Mouse (Mus musculus): ENCODE data around the gene Ppara. TPM values are rescaled to one million over a fixed set of nuclear protein-coding genes. Genes with fewer than 3 reads are reported as not detected.

The Ppara gene
- polyA plus RNA-seq (2014; fragmentation: Nextera tagmentation; extraction: Ambion mirVana), result 0.62 and 0.92 TPM in 2 replicates

- Histone ChIP-seq H3K27ac (ENCODE audit: low read depth, low read length) (no peak within 1 kb of the TSS), H3K9ac (ENCODE audit: low read length) (peak within 1 kb of the TSS; percentile 36; the same call in 1 of the 2 replicates), H3K27me3 (ENCODE audit: control insufficient read depth, insufficient read depth, low read length) (peaks cover 56% of the 10 kb centered on the region), H3K9me3 (ENCODE audit: control insufficient read depth, low read length) (no peaks in the 10 kb centered on the region), H3K4me2 (peak within 1 kb of the TSS; percentile 89), H3K4me1 (ENCODE audit: control insufficient read depth, insufficient read depth, low read length) (peaks cover 8% of the 10 kb centered on the region; the same call in 1 of the 2 replicates), H3K36me3 (ENCODE audit: control insufficient read depth, insufficient read depth, low read length) (no peaks in the 10 kb centered on the region), H3K4me3 (ENCODE audit: low read depth, low read length) (peak within 1 kb of the TSS; percentile 63)
- DNase-seq (ENCODE audit: low spot score, missing footprints) (no peak), ATAC-seq (ENCODE audit: low FRiP score) (no peak)
- 1% methylated on average over 20 of the region's 28 CpGs for WGBS
Measured at GRCm38 (mm10) chr15:85734571-85735033, at the start of gene Ppara. Ppara (plus strand) TSS chr15:85734983.

- ATAC-seq (ENCODE audit: low FRiP score) (no peak), DNase-seq (ENCODE audit: low spot score, missing footprints) (no peak)
- no peak overlapping the region for H3K27ac ChIP-seq (ENCODE audit: low read depth, low read length)
- no peaks in the 10 kb centered on the region for H3K9me3 ChIP-seq (ENCODE audit: control insufficient read depth, low read length)
- no peak overlapping the region for H3K9ac ChIP-seq (ENCODE audit: low read length)
- no peaks in the 10 kb centered on the region; the same call in 1 of the 2 replicates for H3K4me1 ChIP-seq (ENCODE audit: control insufficient read depth, insufficient read depth, low read length)
- no peaks in the 10 kb centered on the region for H3K36me3 ChIP-seq (ENCODE audit: control insufficient read depth, insufficient read depth, low read length)
- peaks cover 6% of the 10 kb centered on the region for H3K27me3 ChIP-seq (ENCODE audit: control insufficient read depth, insufficient read depth, low read length)
- no peak overlapping the region for H3K4me2 ChIP-seq
- no peak overlapping the region for H3K4me3 ChIP-seq (ENCODE audit: low read depth, low read length)
- 76% methylated on average over 11 of the region's 11 CpGs for WGBS
Measured at GRCm38 (mm10) chr15:85686641-85687395, 48.0 kb upstream of the Ppara start.

GRCm38 (mm10) chr15:85687630-85688410, 47.0 kb upstream of the Ppara start:
- no peak for ATAC-seq (ENCODE audit: low FRiP score)

GRCm38 (mm10) chr15:85688734-85689133, 46.0 kb upstream of the Ppara start:
- DNase-seq (ENCODE audit: low spot score, missing footprints) (no peak), ATAC-seq (ENCODE audit: low FRiP score) (no peak)
- H3K36me3 ChIP-seq (ENCODE audit: control insufficient read depth, insufficient read depth, low read length), result no peaks in the 10 kb centered on the region
- H3K4me2 ChIP-seq, result no peak overlapping the region
- WGBS, result 83% methylated on average over 6 of the region's 6 CpGs
- H3K9me3 ChIP-seq (ENCODE audit: control insufficient read depth, low read length), result no peaks in the 10 kb centered on the region
- H3K4me1 ChIP-seq (ENCODE audit: control insufficient read depth, insufficient read depth, low read length), result no peaks in the 10 kb centered on the region; the same call in 1 of the 2 replicates
- H3K27me3 ChIP-seq (ENCODE audit: control insufficient read depth, insufficient read depth, low read length), result peaks cover 3% of the 10 kb centered on the region
- no peak overlapping the region for H3K27ac ChIP-seq (ENCODE audit: low read depth, low read length)
- no peak overlapping the region for H3K4me3 ChIP-seq (ENCODE audit: low read depth, low read length)
- no peak overlapping the region for H3K9ac ChIP-seq (ENCODE audit: low read length)

More at GRCm38 (mm10) chr15:85687630-85688410, 47.0 kb upstream of the Ppara start:
- no peaks in the 10 kb centered on the region for H3K36me3 ChIP-seq (ENCODE audit: control insufficient read depth, insufficient read depth, low read length)
- H3K4me1 ChIP-seq (ENCODE audit: control insufficient read depth, insufficient read depth, low read length), result no peaks in the 10 kb centered on the region; the same call in 1 of the 2 replicates
- H3K4me3 ChIP-seq (ENCODE audit: low read depth, low read length), result no peak overlapping the region
- 78% methylated on average over 15 of the region's 15 CpGs for WGBS
- H3K9ac ChIP-seq (ENCODE audit: low read length), result no peak overlapping the region
- DNase-seq (ENCODE audit: low spot score, missing footprints), result no peak
- no peaks in the 10 kb centered on the region for H3K9me3 ChIP-seq (ENCODE audit: control insufficient read depth, low read length)
- peaks cover 3% of the 10 kb centered on the region for H3K27me3 ChIP-seq (ENCODE audit: control insufficient read depth, insufficient read depth, low read length)
- no peak overlapping the region for H3K4me2 ChIP-seq
- H3K27ac ChIP-seq (ENCODE audit: low read depth, low read length), result no peak overlapping the region

- DNase-seq (ENCODE audit: low spot score, missing footprints) (no peak), ATAC-seq (ENCODE audit: low FRiP score) (no peak)
- no peak overlapping the region for H3K27ac ChIP-seq (ENCODE audit: low read depth, low read length)
- H3K4me2 ChIP-seq, result no peak overlapping the region
- 89% methylated on average over 6 of the region's 6 CpGs for WGBS
- no peak overlapping the region for H3K4me3 ChIP-seq (ENCODE audit: low read depth, low read length)
- H3K9me3 ChIP-seq (ENCODE audit: control insufficient read depth, low read length), result no peaks in the 10 kb centered on the region
- no peak overlapping the region for H3K9ac ChIP-seq (ENCODE audit: low read length)
- H3K36me3 ChIP-seq (ENCODE audit: control insufficient read depth, insufficient read depth, low read length), result no peaks in the 10 kb centered on the region
- no peaks in the 10 kb centered on the region; the same call in 1 of the 2 replicates for H3K4me1 ChIP-seq (ENCODE audit: control insufficient read depth, insufficient read depth, low read length)
- peaks cover 3% of the 10 kb centered on the region for H3K27me3 ChIP-seq (ENCODE audit: control insufficient read depth, insufficient read depth, low read length)
Measured at GRCm38 (mm10) chr15:85689523-85689922, 45.3 kb upstream of the Ppara start.

GRCm38 (mm10) chr15:85690058-85690457, 44.7 kb upstream of the Ppara start:
- no peak for ATAC-seq (ENCODE audit: low FRiP score)
- H3K9me3 ChIP-seq (ENCODE audit: control insufficient read depth, low read length), result no peaks in the 10 kb centered on the region
- H3K27me3 ChIP-seq (ENCODE audit: control insufficient read depth, insufficient read depth, low read length), result peaks cover 3% of the 10 kb centered on the region
- WGBS, result 87% methylated on average over 6 of the region's 6 CpGs
- no peak for DNase-seq (ENCODE audit: low spot score, missing footprints)
- H3K9ac ChIP-seq (ENCODE audit: low read length), result no peak overlapping the region
- H3K36me3 ChIP-seq (ENCODE audit: control insufficient read depth, insufficient read depth, low read length), result no peaks in the 10 kb centered on the region
- H3K4me2 ChIP-seq, result no peak overlapping the region
- no peak overlapping the region for H3K4me3 ChIP-seq (ENCODE audit: low read depth, low read length)
- H3K27ac ChIP-seq (ENCODE audit: low read depth, low read length), result no peak overlapping the region
- no peaks in the 10 kb centered on the region; the same call in 1 of the 2 replicates for H3K4me1 ChIP-seq (ENCODE audit: control insufficient read depth, insufficient read depth, low read length)

GRCm38 (mm10) chr15:85690875-85691274, 43.9 kb upstream of the Ppara start:
- Histone ChIP-seq H3K4me3 (ENCODE audit: low read depth, low read length) (no peak overlapping the region), H3K36me3 (ENCODE audit: control insufficient read depth, insufficient read depth, low read length) (no peaks in the 10 kb centered on the region), H3K27me3 (ENCODE audit: control insufficient read depth, insufficient read depth, low read length) (peaks cover 3% of the 10 kb centered on the region), H3K4me2 (no peak overlapping the region), H3K27ac (ENCODE audit: low read depth, low read length) (no peak overlapping the region), H3K9ac (ENCODE audit: low read length) (no peak overlapping the region), H3K4me1 (ENCODE audit: control insufficient read depth, insufficient read depth, low read length) (no peaks in the 10 kb centered on the region; the same call in 1 of the 2 replicates), H3K9me3 (ENCODE audit: control insufficient read depth, low read length) (no peaks in the 10 kb centered on the region)
- DNase-seq (ENCODE audit: low spot score, missing footprints), result no peak
- no peak for ATAC-seq (ENCODE audit: low FRiP score)
- 92% methylated on average over 5 of the region's 5 CpGs for WGBS

- Histone ChIP-seq H3K4me3 (ENCODE audit: low read depth, low read length) (no peak overlapping the region), H3K36me3 (ENCODE audit: control insufficient read depth, insufficient read depth, low read length) (no peaks in the 10 kb centered on the region)
Measured at GRCm38 (mm10) chr15:85693115-85693514, 41.7 kb upstream of the Ppara start.

GRCm38 (mm10) chr15:85693819-85694218, 41.0 kb upstream of the Ppara start:
- Histone ChIP-seq H3K4me3 (ENCODE audit: low read depth, low read length) (no peak overlapping the region), H3K9ac (ENCODE audit: low read length) (no peak overlapping the region), H3K4me2 (no peak overlapping the region), H3K36me3 (ENCODE audit: control insufficient read depth, insufficient read depth, low read length) (no peaks in the 10 kb centered on the region), H3K4me1 (ENCODE audit: control insufficient read depth, insufficient read depth, low read length) (no peaks in the 10 kb centered on the region), H3K27ac (ENCODE audit: low read depth, low read length) (no peak overlapping the region), H3K27me3 (ENCODE audit: control insufficient read depth, insufficient read depth, low read length) (peaks cover 3% of the 10 kb centered on the region), H3K9me3 (ENCODE audit: control insufficient read depth, low read length) (no peaks in the 10 kb centered on the region)
- DNase-seq (ENCODE audit: low spot score, missing footprints), result no peak
- 81% methylated on average over 2 of the region's 2 CpGs for WGBS
- ATAC-seq (ENCODE audit: low FRiP score), result no peak

More at GRCm38 (mm10) chr15:85693115-85693514, 41.7 kb upstream of the Ppara start:
- 85% methylated on average over 3 of the region's 3 CpGs for WGBS
- H3K9ac ChIP-seq (ENCODE audit: low read length), result no peak overlapping the region
- H3K4me1 ChIP-seq (ENCODE audit: control insufficient read depth, insufficient read depth, low read length), result no peaks in the 10 kb centered on the region
- ATAC-seq (ENCODE audit: low FRiP score) (no peak), DNase-seq (ENCODE audit: low spot score, missing footprints) (no peak)
- peaks cover 3% of the 10 kb centered on the region for H3K27me3 ChIP-seq (ENCODE audit: control insufficient read depth, insufficient read depth, low read length)
- H3K9me3 ChIP-seq (ENCODE audit: control insufficient read depth, low read length), result no peaks in the 10 kb centered on the region
- H3K27ac ChIP-seq (ENCODE audit: low read depth, low read length), result no peak overlapping the region
- no peak overlapping the region for H3K4me2 ChIP-seq

All from midbrain, embryonic 11.5 days (tissue).